Mouse (Mus musculus): ENCODE data around the gene Hexim2. TPM values are rescaled to one million over a fixed set of nuclear protein-coding genes. Genes with fewer than 3 reads are reported as not detected.

The Hexim2 gene
- polyA plus RNA-seq, 1 experiment from 2014 or later: 6.8 TPM

DNA sequence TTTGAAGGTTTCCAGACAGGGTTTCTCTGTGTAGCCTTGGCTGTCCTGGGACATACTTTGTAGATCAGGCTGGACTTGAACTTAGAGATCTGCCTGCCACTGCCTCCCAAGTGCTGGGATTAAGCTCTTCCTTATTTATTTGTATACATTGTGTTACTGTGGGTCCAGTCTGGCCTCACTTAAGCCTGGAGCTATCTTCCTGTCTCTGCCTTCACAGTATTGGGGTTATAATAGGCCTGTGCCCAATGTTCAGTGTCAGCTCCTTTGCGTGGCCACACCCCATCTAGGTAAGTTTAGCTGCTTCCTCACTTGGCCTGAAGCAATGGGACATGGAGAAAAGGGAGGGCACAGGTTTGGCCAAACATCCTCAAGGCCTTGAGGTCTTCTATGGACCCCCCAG lies 44.3 kb downstream of the Hexim2 start:
- ATAC-seq (ENCODE audit: low read depth) (no peak), DNase-seq (ENCODE audit: low spot score) (no peak)
- Histone ChIP-seq H3K4me3 (ENCODE audit: low read depth, low read length) (no peak overlapping the region), H3K9me3 (ENCODE audit: control insufficient read depth, low read length) (no peaks in the 10 kb centered on the region), H3K4me2 (ENCODE audit: low read depth, low read length) (no peak overlapping the region), H3K36me3 (ENCODE audit: control insufficient read depth, insufficient read depth, low read length) (no peaks in the 10 kb centered on the region), H3K4me1 (ENCODE audit: control insufficient read depth, insufficient read depth, low read length) (no peaks in the 10 kb centered on the region; the same call in 1 of the 2 replicates), H3K9ac (ENCODE audit: low read depth, low read length) (no peak overlapping the region), H3K27ac (replicated peaks; ENCODE audit: low read depth, low read length) (no peak overlapping the region), H3K27me3 (replicated peaks; ENCODE audit: control insufficient read depth, insufficient read depth, low read length) (peaks cover 8% of the 10 kb centered on the region)
- 94% methylated on average over 1 of the region's 1 CpGs for WGBS

- Histone ChIP-seq H3K27me3 (replicated peaks; ENCODE audit: control insufficient read depth, insufficient read depth, low read length) (peaks cover 1% of the 10 kb centered on the region; the same call in 1 of the 2 replicates), H3K4me2 (ENCODE audit: low read depth, low read length) (no peak overlapping the region), H3K4me1 (ENCODE audit: control insufficient read depth, insufficient read depth, low read length) (no peaks in the 10 kb centered on the region; the same call in 1 of the 2 replicates), H3K4me3 (ENCODE audit: low read depth, low read length) (no peak overlapping the region), H3K36me3 (ENCODE audit: control insufficient read depth, insufficient read depth, low read length) (no peaks in the 10 kb centered on the region), H3K9me3 (ENCODE audit: control insufficient read depth, low read length) (no peaks in the 10 kb centered on the region), H3K9ac (ENCODE audit: low read depth, low read length) (no peak overlapping the region), H3K27ac (replicated peaks; ENCODE audit: low read depth, low read length) (no peak overlapping the region)
- ATAC-seq (ENCODE audit: low read depth): no peak
- DNase-seq (ENCODE audit: low spot score): no peak
- 78% methylated on average over 5 of the region's 5 CpGs for WGBS
These were observed 45.0 kb downstream of the Hexim2 start for GRCm38 (mm10) chr11:103177216-103177615.

- DNase-seq (ENCODE audit: low spot score): no peak
These were observed 45.7 kb downstream of the Hexim2 start for GRCm38 (mm10) chr11:103177815-103178485.

GRCm38 (mm10) chr11:103178748-103179147 lies 46.5 kb downstream of the Hexim2 start:
- H3K27me3 ChIP-seq (replicated peaks; ENCODE audit: control insufficient read depth, insufficient read depth, low read length): no peaks in the 10 kb centered on the region
- no peak overlapping the region for H3K9ac ChIP-seq (ENCODE audit: low read depth, low read length)
- H3K36me3 ChIP-seq (ENCODE audit: control insufficient read depth, insufficient read depth, low read length): no peaks in the 10 kb centered on the region
- H3K4me2 ChIP-seq (ENCODE audit: low read depth, low read length): no peak overlapping the region
- no peak overlapping the region for H3K4me3 ChIP-seq (ENCODE audit: low read depth, low read length)
- H3K27ac ChIP-seq (replicated peaks; ENCODE audit: low read depth, low read length): no peak overlapping the region
- ATAC-seq (ENCODE audit: low read depth) (no peak), DNase-seq (ENCODE audit: low spot score) (no peak)
- H3K4me1 ChIP-seq (ENCODE audit: control insufficient read depth, insufficient read depth, low read length): no peaks in the 10 kb centered on the region; the same call in 1 of the 2 replicates
- no peaks in the 10 kb centered on the region for H3K9me3 ChIP-seq (ENCODE audit: control insufficient read depth, low read length)
- WGBS: 89% methylated on average over 7 of the region's 8 CpGs

More at GRCm38 (mm10) chr11:103177815-103178485, 45.7 kb downstream of the Hexim2 start:
- no peak for ATAC-seq (ENCODE audit: low read depth)
- H3K36me3 ChIP-seq (ENCODE audit: control insufficient read depth, insufficient read depth, low read length): no peaks in the 10 kb centered on the region
- H3K9me3 ChIP-seq (ENCODE audit: control insufficient read depth, low read length): no peaks in the 10 kb centered on the region
- no peak overlapping the region for H3K27ac ChIP-seq (replicated peaks; ENCODE audit: low read depth, low read length)
- H3K4me3 ChIP-seq (ENCODE audit: low read depth, low read length): no peak overlapping the region
- no peak overlapping the region for H3K9ac ChIP-seq (ENCODE audit: low read depth, low read length)
- no peak overlapping the region for H3K4me2 ChIP-seq (ENCODE audit: low read depth, low read length)
- H3K27me3 ChIP-seq (replicated peaks; ENCODE audit: control insufficient read depth, insufficient read depth, low read length): no peaks in the 10 kb centered on the region; the same call in 1 of the 2 replicates
- 79% methylated on average over 15 of the region's 15 CpGs for WGBS
- no peaks in the 10 kb centered on the region; the same call in 1 of the 2 replicates for H3K4me1 ChIP-seq (ENCODE audit: control insufficient read depth, insufficient read depth, low read length)

DNA sequence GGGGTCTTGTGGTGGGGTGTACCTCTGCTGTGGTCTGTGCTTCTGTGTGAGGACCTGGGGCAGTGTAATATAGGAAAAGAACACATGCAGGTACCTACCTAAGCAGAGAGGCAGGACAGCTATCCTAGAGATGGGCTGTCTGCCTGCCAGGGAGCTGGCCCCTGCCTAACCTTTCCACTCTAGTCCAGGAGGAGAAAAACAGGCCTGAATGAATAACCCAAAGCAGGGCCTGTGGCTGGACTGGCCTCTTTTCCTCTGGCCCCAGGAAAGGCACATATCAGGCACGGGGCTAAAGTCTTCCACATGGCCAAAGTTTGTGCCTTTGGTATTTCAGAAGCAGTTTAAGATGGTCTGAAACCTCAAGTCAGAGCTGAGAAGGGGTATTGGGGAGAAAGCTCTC lies 48.2 kb downstream of the Hexim2 start:
- H3K9ac ChIP-seq (ENCODE audit: low read depth, low read length): no peak overlapping the region
- WGBS: 55% methylated on average over 1 of the region's 1 CpGs
- H3K4me3 ChIP-seq (ENCODE audit: low read depth, low read length): no peak overlapping the region
- H3K27ac ChIP-seq (replicated peaks; ENCODE audit: low read depth, low read length): no peak overlapping the region
- H3K9me3 ChIP-seq (ENCODE audit: control insufficient read depth, low read length): no peaks in the 10 kb centered on the region
- no peaks in the 10 kb centered on the region for H3K27me3 ChIP-seq (replicated peaks; ENCODE audit: control insufficient read depth, insufficient read depth, low read length)
- ATAC-seq (ENCODE audit: low read depth) (no peak), DNase-seq (ENCODE audit: low spot score) (no peak)
- H3K4me1 ChIP-seq (ENCODE audit: control insufficient read depth, insufficient read depth, low read length): no peaks in the 10 kb centered on the region
- no peaks in the 10 kb centered on the region for H3K36me3 ChIP-seq (ENCODE audit: control insufficient read depth, insufficient read depth, low read length)
- H3K4me2 ChIP-seq (ENCODE audit: low read depth, low read length): no peak overlapping the region

- Histone ChIP-seq H3K36me3 (ENCODE audit: control insufficient read depth, insufficient read depth, low read length) (no peaks in the 10 kb centered on the region), H3K4me1 (ENCODE audit: control insufficient read depth, insufficient read depth, low read length) (no peaks in the 10 kb centered on the region), H3K27ac (replicated peaks; ENCODE audit: low read depth, low read length) (no peak overlapping the region), H3K27me3 (replicated peaks; ENCODE audit: control insufficient read depth, insufficient read depth, low read length) (no peaks in the 10 kb centered on the region), H3K9me3 (ENCODE audit: control insufficient read depth, low read length) (no peaks in the 10 kb centered on the region), H3K4me3 (ENCODE audit: low read depth, low read length) (no peak overlapping the region), H3K9ac (ENCODE audit: low read depth, low read length) (no peak overlapping the region), H3K4me2 (ENCODE audit: low read depth, low read length) (no peak overlapping the region)
- DNase-seq (ENCODE audit: low spot score) (no peak), ATAC-seq (ENCODE audit: low read depth) (no peak)
- 69% methylated on average over 9 of the region's 9 CpGs for WGBS
These were observed 49.1 kb downstream of the Hexim2 start for GRCm38 (mm10) chr11:103181349-103181748.

DNA sequence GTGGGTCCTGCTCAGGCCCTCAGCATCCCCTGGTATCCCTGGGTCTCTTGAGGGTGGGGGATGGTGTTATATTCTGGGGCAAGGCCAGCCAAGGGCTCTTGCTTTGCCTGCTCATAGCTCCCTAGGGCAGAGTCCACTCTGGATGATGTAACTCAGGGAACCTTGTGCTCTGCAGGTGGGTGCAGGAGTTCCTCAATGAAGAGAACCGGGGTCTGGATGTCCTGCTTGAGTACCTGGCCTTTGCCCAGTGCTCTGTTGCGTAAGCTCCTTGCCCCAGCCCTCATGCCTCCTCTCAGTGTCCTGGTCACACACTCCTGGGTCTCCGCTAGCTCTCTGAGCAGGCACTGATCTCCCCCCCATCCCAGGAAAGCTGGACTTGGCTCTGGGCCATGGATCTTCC lies 49.7 kb downstream of the Hexim2 start:
- ATAC-seq (ENCODE audit: low read depth): no peak
- WGBS: 77% methylated on average over 3 of the region's 3 CpGs

GRCm38 (mm10) chr11:103184891-103185290 lies 52.7 kb downstream of the Hexim2 start:
- Histone ChIP-seq H3K9ac (ENCODE audit: low read depth, low read length) (no peak overlapping the region), H3K27me3 (replicated peaks; ENCODE audit: control insufficient read depth, insufficient read depth, low read length) (no peaks in the 10 kb centered on the region), H3K36me3 (ENCODE audit: control insufficient read depth, insufficient read depth, low read length) (no peaks in the 10 kb centered on the region), H3K9me3 (ENCODE audit: control insufficient read depth, low read length) (no peaks in the 10 kb centered on the region), H3K4me2 (ENCODE audit: low read depth, low read length) (no peak overlapping the region), H3K27ac (replicated peaks; ENCODE audit: low read depth, low read length) (no peak overlapping the region), H3K4me3 (ENCODE audit: low read depth, low read length) (no peak overlapping the region), H3K4me1 (ENCODE audit: control insufficient read depth, insufficient read depth, low read length) (no peaks in the 10 kb centered on the region)
- WGBS: 36% methylated on average over 2 of the region's 2 CpGs
- peak; percentile 49 for DNase-seq (ENCODE audit: low spot score)
- ATAC-seq (ENCODE audit: low read depth): no peak

More for the DNA sequence above, 49.7 kb downstream of the Hexim2 start:
- Histone ChIP-seq H3K4me1 (ENCODE audit: control insufficient read depth, insufficient read depth, low read length) (no peaks in the 10 kb centered on the region), H3K36me3 (ENCODE audit: control insufficient read depth, insufficient read depth, low read length) (no peaks in the 10 kb centered on the region), H3K4me2 (ENCODE audit: low read depth, low read length) (no peak overlapping the region), H3K4me3 (ENCODE audit: low read depth, low read length) (no peak overlapping the region), H3K27ac (replicated peaks; ENCODE audit: low read depth, low read length) (no peak overlapping the region), H3K9ac (ENCODE audit: low read depth, low read length) (no peak overlapping the region), H3K9me3 (ENCODE audit: control insufficient read depth, low read length) (no peaks in the 10 kb centered on the region), H3K27me3 (replicated peaks; ENCODE audit: control insufficient read depth, insufficient read depth, low read length) (no peaks in the 10 kb centered on the region)
- no peak for DNase-seq (ENCODE audit: low spot score)
